Mouse (Mus musculus): ENCODE data around the gene Il9r. TPM values are rescaled to one million over a fixed set of nuclear protein-coding genes. Genes with fewer than 3 reads are reported as not detected.

Il9r gene
- polyA plus RNA-seq, 1 experiment from 2014 or later = not detected

- WGBS = 72% methylated on average over 7 of the region's 7 CpGs
- Histone ChIP-seq H3K4me3 (ENCODE audit: low read depth, low read length) (no peak overlapping the region), H3K4me1 (ENCODE audit: control insufficient read depth, insufficient read depth, low read length) (peaks cover 31% of the 10 kb centered on the region), H3K27me3 (ENCODE audit: control insufficient read depth, insufficient read depth, low read depth, low read length) (no peaks in the 10 kb centered on the region), H3K9ac (ENCODE audit: low read depth, low read length) (no peak overlapping the region), H3K36me3 (ENCODE audit: control insufficient read depth, insufficient read depth, low read length) (no peaks in the 10 kb centered on the region), H3K4me2 (ENCODE audit: low read length) (no peak overlapping the region), H3K9me3 (replicated peaks; ENCODE audit: control insufficient read depth, low read length, poor library complexity, severe bottlenecking) (no peaks in the 10 kb centered on the region), H3K27ac (ENCODE audit: low read length) (peak overlapping the region; percentile 95; the same call in 1 of the 2 replicates)
- ATAC-seq = no peak
Observed at GRCm38 (mm10) chr11:32160341-32160740, 39.7 kb downstream of the Il9r start.

- Histone ChIP-seq H3K9me3 (replicated peaks; ENCODE audit: control insufficient read depth, low read length, poor library complexity, severe bottlenecking) (no peaks in the 10 kb centered on the region), H3K4me1 (ENCODE audit: control insufficient read depth, insufficient read depth, low read length) (peaks cover 31% of the 10 kb centered on the region), H3K4me3 (ENCODE audit: low read depth, low read length) (no peak overlapping the region), H3K27me3 (ENCODE audit: control insufficient read depth, insufficient read depth, low read depth, low read length) (no peaks in the 10 kb centered on the region), H3K9ac (ENCODE audit: low read depth, low read length) (no peak overlapping the region), H3K27ac (ENCODE audit: low read length) (peak overlapping the region; percentile 51), H3K36me3 (ENCODE audit: control insufficient read depth, insufficient read depth, low read length) (no peaks in the 10 kb centered on the region), H3K4me2 (ENCODE audit: low read length) (no peak overlapping the region)
- no peak for ATAC-seq
- WGBS = 88% methylated on average over 3 of the region's 3 CpGs
Observed at GRCm38 (mm10) chr11:32159176-32159575, 40.9 kb downstream of the Il9r start.

- peak overlapping the region; percentile 88 for H3K27ac ChIP-seq (ENCODE audit: low read length)
- H3K27me3 ChIP-seq (ENCODE audit: control insufficient read depth, insufficient read depth, low read depth, low read length) = no peaks in the 10 kb centered on the region
- no peaks in the 10 kb centered on the region for H3K36me3 ChIP-seq (ENCODE audit: control insufficient read depth, insufficient read depth, low read length)
- H3K4me3 ChIP-seq (ENCODE audit: low read depth, low read length) = no peak overlapping the region
- H3K4me2 ChIP-seq (ENCODE audit: low read length) = peak overlapping the region; percentile 22; the same call in 1 of the 2 replicates
- 22% methylated on average over 18 of the region's 18 CpGs for WGBS
- peak; percentile 76 for ATAC-seq
- no peaks in the 10 kb centered on the region for H3K9me3 ChIP-seq (replicated peaks; ENCODE audit: control insufficient read depth, low read length, poor library complexity, severe bottlenecking)
- peak overlapping the region; percentile 27 for H3K9ac ChIP-seq (ENCODE audit: low read depth, low read length)
- H3K4me1 ChIP-seq (ENCODE audit: control insufficient read depth, insufficient read depth, low read length) = peaks cover 31% of the 10 kb centered on the region
Observed at GRCm38 (mm10) chr11:32157791-32158594, 42.1 kb downstream of the Il9r start.

GRCm38 (mm10) chr11:32156854-32157630 is 43.0 kb downstream of the Il9r start:
- ATAC-seq = no peak
- WGBS = 65% methylated on average over 7 of the region's 7 CpGs
- Histone ChIP-seq H3K9me3 (replicated peaks; ENCODE audit: control insufficient read depth, low read length, poor library complexity, severe bottlenecking) (no peaks in the 10 kb centered on the region), H3K4me1 (ENCODE audit: control insufficient read depth, insufficient read depth, low read length) (peaks cover 27% of the 10 kb centered on the region), H3K4me2 (ENCODE audit: low read length) (no peak overlapping the region), H3K9ac (ENCODE audit: low read depth, low read length) (0 out of 2 replicates have a peak overlapping the region, but pooled peaks have one; percentile 18), H3K4me3 (ENCODE audit: low read depth, low read length) (no peak overlapping the region), H3K27ac (ENCODE audit: low read length) (peak overlapping the region; percentile 88), H3K27me3 (ENCODE audit: control insufficient read depth, insufficient read depth, low read depth, low read length) (no peaks in the 10 kb centered on the region), H3K36me3 (ENCODE audit: control insufficient read depth, insufficient read depth, low read length) (no peaks in the 10 kb centered on the region)

- no peak overlapping the region for H3K27ac ChIP-seq (ENCODE audit: low read length)
- WGBS = 95% methylated on average over 7 of the region's 7 CpGs
- no peaks in the 10 kb centered on the region for H3K27me3 ChIP-seq (ENCODE audit: control insufficient read depth, insufficient read depth, low read depth, low read length)
- no peaks in the 10 kb centered on the region for H3K36me3 ChIP-seq (ENCODE audit: control insufficient read depth, insufficient read depth, low read length)
- H3K4me3 ChIP-seq (ENCODE audit: low read depth, low read length) = no peak overlapping the region
- no peak overlapping the region for H3K9ac ChIP-seq (ENCODE audit: low read depth, low read length)
- peaks cover 12% of the 10 kb centered on the region for H3K4me1 ChIP-seq (ENCODE audit: control insufficient read depth, insufficient read depth, low read length)
- H3K4me2 ChIP-seq (ENCODE audit: low read length) = no peak overlapping the region
- H3K9me3 ChIP-seq (replicated peaks; ENCODE audit: control insufficient read depth, low read length, poor library complexity, severe bottlenecking) = no peaks in the 10 kb centered on the region
- no peak for ATAC-seq
Observed at GRCm38 (mm10) chr11:32153216-32153615, 46.9 kb downstream of the Il9r start.

- no peak overlapping the region for H3K4me2 ChIP-seq (ENCODE audit: low read length)
- H3K4me3 ChIP-seq (ENCODE audit: low read depth, low read length) = no peak overlapping the region
- H3K36me3 ChIP-seq (ENCODE audit: control insufficient read depth, insufficient read depth, low read length) = no peaks in the 10 kb centered on the region
- H3K27ac ChIP-seq (ENCODE audit: low read length) = no peak overlapping the region
- H3K9ac ChIP-seq (ENCODE audit: low read depth, low read length) = no peak overlapping the region
- no peaks in the 10 kb centered on the region for H3K27me3 ChIP-seq (ENCODE audit: control insufficient read depth, insufficient read depth, low read depth, low read length)
- no peaks in the 10 kb centered on the region for H3K9me3 ChIP-seq (replicated peaks; ENCODE audit: control insufficient read depth, low read length, poor library complexity, severe bottlenecking)
- peaks cover 8% of the 10 kb centered on the region for H3K4me1 ChIP-seq (ENCODE audit: control insufficient read depth, insufficient read depth, low read length)
- no peak for ATAC-seq
Observed at GRCm38 (mm10) chr11:32152814-32153213, 47.3 kb downstream of the Il9r start.

- Histone ChIP-seq H3K4me2 (ENCODE audit: low read length) (no peak overlapping the region), H3K4me3 (ENCODE audit: low read depth, low read length) (no peak overlapping the region), H3K9me3 (replicated peaks; ENCODE audit: control insufficient read depth, low read length, poor library complexity, severe bottlenecking) (no peaks in the 10 kb centered on the region), H3K9ac (ENCODE audit: low read depth, low read length) (no peak overlapping the region), H3K36me3 (ENCODE audit: control insufficient read depth, insufficient read depth, low read length) (no peaks in the 10 kb centered on the region), H3K27ac (ENCODE audit: low read length) (no peak overlapping the region), H3K27me3 (ENCODE audit: control insufficient read depth, insufficient read depth, low read depth, low read length) (no peaks in the 10 kb centered on the region), H3K4me1 (ENCODE audit: control insufficient read depth, insufficient read depth, low read length) (no peaks in the 10 kb centered on the region)
- WGBS = 95% methylated on average over 5 of the region's 5 CpGs
- no peak for ATAC-seq
Observed at GRCm38 (mm10) chr11:32151243-32151642, 48.8 kb downstream of the Il9r start.

- Histone ChIP-seq H3K27me3 (ENCODE audit: control insufficient read depth, insufficient read depth, low read depth, low read length) (no peaks in the 10 kb centered on the region), H3K36me3 (ENCODE audit: control insufficient read depth, insufficient read depth, low read length) (no peaks in the 10 kb centered on the region), H3K9ac (ENCODE audit: low read depth, low read length) (no peak overlapping the region), H3K9me3 (replicated peaks; ENCODE audit: control insufficient read depth, low read length, poor library complexity, severe bottlenecking) (no peaks in the 10 kb centered on the region), H3K27ac (ENCODE audit: low read length) (no peak overlapping the region), H3K4me3 (ENCODE audit: low read depth, low read length) (no peak overlapping the region), H3K4me2 (ENCODE audit: low read length) (no peak overlapping the region), H3K4me1 (ENCODE audit: control insufficient read depth, insufficient read depth, low read length) (no peaks in the 10 kb centered on the region)
- ATAC-seq = no peak
- WGBS = 80% methylated on average over 11 of the region's 11 CpGs
Observed at GRCm38 (mm10) chr11:32149605-32150004, 50.5 kb downstream of the Il9r start.

GRCm38 (mm10) chr11:32142771-32143170 is 57.3 kb downstream of the Il9r start:
- H3K4me3 ChIP-seq (ENCODE audit: low read depth, low read length) = no peak overlapping the region
- no peaks in the 10 kb centered on the region for H3K9me3 ChIP-seq (replicated peaks; ENCODE audit: control insufficient read depth, low read length, poor library complexity, severe bottlenecking)
- no peaks in the 10 kb centered on the region for H3K27me3 ChIP-seq (ENCODE audit: control insufficient read depth, insufficient read depth, low read depth, low read length)
- H3K4me1 ChIP-seq (ENCODE audit: control insufficient read depth, insufficient read depth, low read length) = peaks cover 25% of the 10 kb centered on the region
- 65% methylated on average over 5 of the region's 5 CpGs for WGBS
- H3K4me2 ChIP-seq (ENCODE audit: low read length) = no peak overlapping the region
- H3K9ac ChIP-seq (ENCODE audit: low read depth, low read length) = no peak overlapping the region
- no peak overlapping the region for H3K27ac ChIP-seq (ENCODE audit: low read length)
- no peak for ATAC-seq
- H3K36me3 ChIP-seq (ENCODE audit: control insufficient read depth, insufficient read depth, low read length) = no peaks in the 10 kb centered on the region

Data from midbrain, embryonic 16.5 days (tissue).